Mouse (Mus musculus) neural tube, embryonic 15.5 days (tissue): ENCODE results near the gene Cep85l. TPM values are rescaled to one million over a fixed set of nuclear protein-coding genes. Genes with fewer than 3 reads are reported as not detected.

ENCODE experiments used
- ATAC-seq: fragments of 200-750 bp; cut with Nextera tagmentation; 2 replicates; pipeline ENCODE4 v1.8.0; 2017; ENCODE audit warnings: mild to moderate bottlenecking, moderate TSS enrichment, moderate library complexity; ENCODE audit not compliant: low FRiP score
- H3K27ac ChIP-seq: fragments of 300-500 bp; sonication (generic); replicated peaks from 2 replicates; pipeline ENCODE4 v1.5.1; 2015; ENCODE audit warnings: mild to moderate bottlenecking, inconsistent platforms
- H3K27me3 ChIP-seq: fragments of 300-500 bp; sonication (generic); replicated peaks from 2 replicates; pipeline ENCODE4 v1.6.1; 2015; ENCODE audit warnings: inconsistent platforms
- H3K36me3 ChIP-seq: fragments of 300-500 bp; sonication (generic); 2 replicates; pipeline ENCODE4 v1.6.1; 2015; ENCODE audit warnings: inconsistent platforms
- H3K4me1 ChIP-seq: fragments of 300-500 bp; sonication (generic); 2 replicates; pipeline ENCODE4 v1.6.1; 2015; ENCODE audit warnings: inconsistent platforms
- H3K4me2 ChIP-seq: fragments of 300-500 bp; sonication (generic); 2 replicates; pipeline ENCODE4 v1.6.1; 2015; ENCODE audit warnings: inconsistent platforms, mild to moderate bottlenecking, moderate library complexity
- H3K4me3 ChIP-seq: fragments of 300-500 bp; sonication (generic); replicated peaks from 2 replicates; pipeline ENCODE4 v1.5.1; 2015; ENCODE audit warnings: mild to moderate bottlenecking, inconsistent platforms
- H3K9ac ChIP-seq: fragments of 300-500 bp; sonication (generic); replicated peaks from 2 replicates; pipeline ENCODE4 v1.6.1; 2015; ENCODE audit warnings: mild to moderate bottlenecking, inconsistent platforms
- H3K9me3 ChIP-seq: fragments of 300-500 bp; sonication (generic); replicated peaks from 2 replicates; pipeline ENCODE4 v1.6.1; 2016; ENCODE audit warnings: inconsistent platforms
- WGBS: fragments of 180-500 bp; shearing (Covaris S2); methylation state at CpG from one replicate; pipeline ENCODE4 v1.1.7; 2015; ENCODE audit warnings: mixed read lengths; 5-methylcytosine and 5-hydroxymethylcytosine counted together
- polyA plus RNA-seq: library from polyadenylated mRNA; unstranded; fragments of >200 nt; fragmentation: Nextera tagmentation; extraction: Ambion mirVana; gene quantifications from 2 replicates; pipeline ENCODE4 v1.2.1, GENCODE M21; 2015

Gene Cep85l
- polyA plus RNA-seq, 1 experiment from 2014 or later: 5.0 TPM

GRCm38 (mm10) chr10:53414092-53415085, 34.6 kb upstream of the Cep85l start:
- H3K36me3 ChIP-seq: no peaks in the 10 kb centered on the region

DNA sequence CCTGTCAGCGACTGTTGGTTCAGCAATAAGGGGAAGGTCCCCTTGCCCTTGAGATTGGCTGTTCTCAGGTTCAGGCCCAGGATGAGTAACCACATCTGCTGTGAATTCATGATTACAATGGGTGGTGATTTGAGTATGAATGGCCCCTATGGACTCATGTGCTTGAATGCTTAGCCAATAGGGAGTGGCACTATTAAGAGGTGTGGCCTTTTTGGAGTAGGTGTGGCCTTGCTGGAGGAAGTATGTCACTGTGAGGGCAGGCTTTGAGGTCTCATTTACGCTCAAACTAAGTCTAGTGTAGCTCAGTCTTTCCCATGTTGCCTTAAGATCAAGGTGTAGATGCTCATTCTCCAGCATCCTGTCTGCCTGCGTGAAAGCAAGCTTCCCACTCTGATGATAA, 33.2 kb upstream of the Cep85l start:
- 93% methylated on average over 3 of the region's 3 CpGs for WGBS
- Histone ChIP-seq H3K36me3 (no peaks in the 10 kb centered on the region), H3K27me3 (no peaks in the 10 kb centered on the region), H3K27ac (no peak overlapping the region), H3K4me2 (no peak overlapping the region), H3K9ac (no peak overlapping the region), H3K9me3 (no peaks in the 10 kb centered on the region), H3K4me3 (no peak overlapping the region), H3K4me1 (no peaks in the 10 kb centered on the region)
- ATAC-seq: no peak

More at GRCm38 (mm10) chr10:53414092-53415085, 34.6 kb upstream of the Cep85l start:
- Histone ChIP-seq H3K4me1 (no peaks in the 10 kb centered on the region), H3K9ac (no peak overlapping the region), H3K9me3 (no peaks in the 10 kb centered on the region), H3K4me2 (no peak overlapping the region), H3K27me3 (no peaks in the 10 kb centered on the region), H3K4me3 (no peak overlapping the region), H3K27ac (no peak overlapping the region; the same call in 1 of the 2 replicates)
- no peak for ATAC-seq
- WGBS: 46% methylated on average over 6 of the region's 6 CpGs

DNA sequence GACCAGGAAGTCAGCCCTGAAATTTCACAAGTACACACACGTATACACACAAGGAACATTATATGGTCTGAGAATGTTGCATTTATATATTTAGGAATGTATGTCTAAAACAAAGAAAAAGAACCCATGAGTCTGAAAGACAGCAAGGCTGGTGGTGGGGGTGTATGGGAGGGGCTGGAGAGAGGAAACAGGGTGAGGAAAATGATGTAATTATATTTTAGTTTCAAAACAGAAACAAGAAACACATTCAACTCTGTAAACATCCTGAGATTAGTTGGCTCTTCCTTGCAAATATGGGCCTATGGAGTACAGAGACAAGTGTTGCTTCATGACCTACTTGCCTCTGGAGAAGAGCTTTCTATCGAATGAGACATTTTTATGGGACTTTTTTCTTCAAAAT, 32.4 kb upstream of the Cep85l start:
- WGBS: 81% methylated on average over 2 of the region's 2 CpGs
- H3K9me3 ChIP-seq: no peaks in the 10 kb centered on the region

GRCm38 (mm10) chr10:53410831-53411230, 31.1 kb upstream of the Cep85l start:
- 87% methylated on average over 2 of the region's 2 CpGs for WGBS
- Histone ChIP-seq H3K27me3 (no peaks in the 10 kb centered on the region), H3K9me3 (no peaks in the 10 kb centered on the region), H3K36me3 (no peaks in the 10 kb centered on the region), H3K9ac (no peak overlapping the region), H3K4me3 (no peak overlapping the region), H3K27ac (no peak overlapping the region), H3K4me1 (no peaks in the 10 kb centered on the region), H3K4me2 (no peak overlapping the region)
- no peak for ATAC-seq

More for the DNA sequence above, 32.4 kb upstream of the Cep85l start:
- Histone ChIP-seq H3K9ac (no peak overlapping the region), H3K27me3 (no peaks in the 10 kb centered on the region), H3K27ac (no peak overlapping the region), H3K4me1 (no peaks in the 10 kb centered on the region), H3K4me2 (no peak overlapping the region), H3K36me3 (no peaks in the 10 kb centered on the region), H3K4me3 (no peak overlapping the region)
- ATAC-seq: no peak

GRCm38 (mm10) chr10:53407422-53407821, 27.7 kb upstream of the Cep85l start:
- 87% methylated on average over 4 of the region's 4 CpGs for WGBS
- Histone ChIP-seq H3K27ac (no peak overlapping the region), H3K27me3 (no peaks in the 10 kb centered on the region), H3K4me2 (no peak overlapping the region), H3K4me3 (no peak overlapping the region), H3K4me1 (no peaks in the 10 kb centered on the region), H3K9ac (no peak overlapping the region), H3K36me3 (no peaks in the 10 kb centered on the region), H3K9me3 (no peaks in the 10 kb centered on the region)
- ATAC-seq: no peak

DNA sequence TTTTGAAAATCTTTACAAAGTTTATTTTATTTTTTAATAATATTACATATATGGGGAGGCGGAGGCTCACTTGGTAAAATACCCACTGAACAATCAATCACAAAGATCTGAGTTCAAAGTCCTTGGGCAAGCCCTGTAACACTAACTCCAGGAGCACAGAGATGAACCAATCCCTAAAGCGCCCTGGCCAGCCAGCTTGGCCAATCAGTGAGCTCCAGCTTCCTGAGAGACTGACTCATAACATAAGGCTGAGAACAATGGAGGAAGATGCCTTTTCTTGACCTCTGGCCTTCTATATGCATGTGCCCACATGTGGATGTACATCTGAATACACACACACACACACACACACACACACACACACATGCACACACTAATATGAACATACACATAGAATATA, 27.1 kb upstream of the Cep85l start:
- Histone ChIP-seq H3K9me3 (no peaks in the 10 kb centered on the region), H3K9ac (no peak overlapping the region), H3K4me1 (no peaks in the 10 kb centered on the region), H3K4me2 (no peak overlapping the region), H3K36me3 (no peaks in the 10 kb centered on the region), H3K27me3 (no peaks in the 10 kb centered on the region), H3K4me3 (no peak overlapping the region), H3K27ac (no peak overlapping the region)
- no peak for ATAC-seq
- 93% methylated on average over 2 of the region's 2 CpGs for WGBS

DNA sequence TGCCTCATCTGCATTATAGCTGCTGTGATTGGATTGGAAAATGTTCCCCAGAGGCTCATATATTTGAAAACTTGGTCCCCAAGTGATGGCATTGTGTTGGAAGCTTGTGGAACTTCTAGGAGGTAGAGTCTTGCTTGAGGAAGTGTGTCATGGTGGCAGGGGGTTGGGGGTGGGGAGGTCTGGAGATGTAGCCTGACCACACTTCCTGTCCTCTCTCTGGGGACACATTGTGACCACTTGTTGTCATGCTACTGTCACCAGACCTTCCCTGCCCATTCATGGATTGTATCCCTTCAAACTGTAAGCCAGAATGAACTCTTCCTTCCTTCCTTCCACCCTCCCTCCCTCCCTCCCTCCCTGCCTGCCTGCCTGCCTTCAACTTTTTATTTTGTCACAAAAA, 22.5 kb upstream of the Cep85l start:
- Histone ChIP-seq H3K27ac (no peak overlapping the region), H3K4me2 (no peak overlapping the region), H3K4me1 (peaks cover 6% of the 10 kb centered on the region; the same call in 1 of the 2 replicates), H3K9ac (no peak overlapping the region), H3K4me3 (no peak overlapping the region), H3K36me3 (no peaks in the 10 kb centered on the region), H3K27me3 (no peaks in the 10 kb centered on the region), H3K9me3 (no peaks in the 10 kb centered on the region)
- ATAC-seq: no peak

- no peak overlapping the region for H3K27ac ChIP-seq
- ATAC-seq: no peak
- WGBS: 60% methylated on average over 3 of the region's 3 CpGs
Observed at GRCm38 (mm10) chr10:53399053-53399452, 19.3 kb upstream of the Cep85l start.

DNA sequence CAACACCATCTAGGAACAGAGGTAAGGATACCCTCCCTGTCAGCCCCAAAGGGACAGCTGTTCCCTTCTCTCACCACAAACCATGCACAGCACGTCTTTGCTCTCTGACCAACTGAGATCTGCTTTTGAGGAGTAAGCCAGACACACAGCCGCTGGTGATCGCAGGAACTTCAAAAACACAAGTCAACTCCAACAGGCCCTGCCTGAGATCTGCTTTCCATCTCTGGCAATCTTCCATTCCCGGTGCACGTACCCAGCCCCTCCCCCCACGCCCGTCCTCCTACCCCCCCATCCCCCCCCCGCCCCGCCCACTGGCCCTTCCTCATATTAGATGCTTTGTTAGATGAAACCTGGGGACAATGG, 18.8 kb upstream of the Cep85l start:
- no peaks in the 10 kb centered on the region for H3K36me3 ChIP-seq
- peak; percentile 47 for ATAC-seq
- WGBS: 5% methylated on average over 9 of the region's 9 CpGs
- H3K9ac ChIP-seq: no peak overlapping the region
- H3K4me1 ChIP-seq: peaks cover 6% of the 10 kb centered on the region; the same call in 1 of the 2 replicates
- peak overlapping the region; percentile 43 for H3K4me2 ChIP-seq
- H3K27me3 ChIP-seq: no peaks in the 10 kb centered on the region
- H3K27ac ChIP-seq: no peak overlapping the region
- no peaks in the 10 kb centered on the region for H3K9me3 ChIP-seq
- no peak overlapping the region for H3K4me3 ChIP-seq

More at GRCm38 (mm10) chr10:53399053-53399452, 19.3 kb upstream of the Cep85l start:
- H3K9me3 ChIP-seq: no peaks in the 10 kb centered on the region
- H3K9ac ChIP-seq: no peak overlapping the region
- no peaks in the 10 kb centered on the region for H3K36me3 ChIP-seq
- peaks cover 6% of the 10 kb centered on the region; the same call in 1 of the 2 replicates for H3K4me1 ChIP-seq
- H3K4me2 ChIP-seq: no peak overlapping the region
- H3K4me3 ChIP-seq: no peak overlapping the region
- no peaks in the 10 kb centered on the region for H3K27me3 ChIP-seq

- Histone ChIP-seq H3K9me3 (no peaks in the 10 kb centered on the region), H3K9ac (no peak overlapping the region), H3K4me1 (peaks cover 6% of the 10 kb centered on the region; the same call in 1 of the 2 replicates), H3K4me2 (peak overlapping the region; percentile 43), H3K27me3 (no peaks in the 10 kb centered on the region), H3K36me3 (no peaks in the 10 kb centered on the region), H3K4me3 (no peak overlapping the region), H3K27ac (no peak overlapping the region)
- ATAC-seq: no peak; the same call in 1 of the 2 replicates
- WGBS: 58% methylated on average over 10 of the region's 10 CpGs
Observed at GRCm38 (mm10) chr10:53397846-53398539, 18.2 kb upstream of the Cep85l start.

GRCm38 (mm10) chr10:53394923-53395629, 15.3 kb upstream of the Cep85l start:
- Histone ChIP-seq H3K27ac (no peak overlapping the region), H3K9ac (no peak overlapping the region), H3K27me3 (no peaks in the 10 kb centered on the region), H3K4me1 (peaks cover 6% of the 10 kb centered on the region; the same call in 1 of the 2 replicates), H3K4me3 (no peak overlapping the region), H3K9me3 (no peaks in the 10 kb centered on the region), H3K36me3 (no peaks in the 10 kb centered on the region), H3K4me2 (no peak overlapping the region)
- 85% methylated on average over 9 of the region's 9 CpGs for WGBS
- no peak for ATAC-seq
